ENCODE assay signal across 22 mouse cellular contexts in the genomic region with DNA sequence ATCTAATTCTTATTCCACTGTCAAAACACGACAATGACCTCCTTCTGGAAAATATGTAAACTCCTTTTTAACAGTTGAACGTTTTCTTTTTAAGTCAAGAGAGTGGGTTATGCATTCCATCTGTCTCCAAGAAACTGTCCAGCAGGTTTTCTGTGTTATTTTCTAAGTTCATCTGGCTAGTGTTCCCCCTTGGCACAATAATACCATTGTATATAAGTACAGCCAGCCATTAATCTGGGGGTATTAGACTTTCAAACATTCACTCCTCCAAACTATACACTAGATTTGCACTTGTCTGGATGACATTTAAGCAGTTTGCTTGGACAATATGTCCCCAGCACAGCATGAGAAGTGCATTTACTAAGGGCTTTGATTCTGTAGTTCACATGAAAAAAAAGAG.
DNase-seq lines count a peak whose midpoint lies in the region; ATAC-seq and TF ChIP-seq lines count a peak whose summit lies in the region.
"Had no signal": no experiment of that assay in that cellular context is flagged by ENCODE, and none has a peak within 500 bp of the region (broad histone marks: within the 10 kb centered on the region; RNA-seq: fewer than 3 reads in every experiment).

No protein-coding gene starts in this region.

- no peak overlapping the region for H3K27ac ChIP-seq in lung, embryonic 14.5 days (ENCODE audit: low read depth)
- no peak overlapping the region for H3K27ac ChIP-seq in intestine, embryonic 16.5 days (ENCODE audit: low read length)
- no peak overlapping the region for H3K27ac ChIP-seq in stomach, embryonic 16.5 days (ENCODE audit: low read length)
- H3K27ac ChIP-seq: embryonic facial prominence, embryonic 15.5 days; forebrain, embryonic 10.5 days; forebrain, embryonic 15.5 days; heart, adult 2 months; hindbrain, embryonic 10.5 days; hindbrain, embryonic 14.5 days had no signal

- no peak overlapping the region for H3K4me3 ChIP-seq in lung, embryonic 14.5 days (ENCODE audit: low read depth, low read length)
- no peak overlapping the region for H3K4me3 ChIP-seq in intestine, embryonic 16.5 days (ENCODE audit: low read length)
- no peak overlapping the region for H3K4me3 ChIP-seq in stomach, embryonic 16.5 days (replicated peaks; ENCODE audit: low read length)
- H3K4me3 ChIP-seq: embryonic facial prominence, embryonic 15.5 days; erythroblast, embryonic 14.5 days; forebrain, embryonic 10.5 days; forebrain, embryonic 15.5 days; heart, adult 2 months; heart, embryonic 12.5 days; hindbrain, embryonic 10.5 days had no signal

- no peaks in the 10 kb centered on the region for H3K9me3 ChIP-seq in lung, embryonic 14.5 days (ENCODE audit: low read depth, low read length)
- H3K9me3 ChIP-seq in intestine, embryonic 16.5 days (ENCODE audit: control insufficient read depth, low read length): no peaks in the 10 kb centered on the region
- H3K9me3 ChIP-seq in stomach, embryonic 16.5 days (replicated peaks; ENCODE audit: control insufficient read depth, low read length): no peaks in the 10 kb centered on the region
- H3K9me3 ChIP-seq: embryonic facial prominence, embryonic 15.5 days; forebrain, embryonic 10.5 days; forebrain, embryonic 15.5 days; heart, embryonic 12.5 days; hindbrain, embryonic 10.5 days had no signal

- H3K4me1 ChIP-seq in lung, embryonic 14.5 days (ENCODE audit: insufficient read depth): no peaks in the 10 kb centered on the region
- H3K4me1 ChIP-seq in intestine, embryonic 16.5 days (ENCODE audit: control insufficient read depth, insufficient read depth, low read length): no peaks in the 10 kb centered on the region
- H3K4me1 ChIP-seq in stomach, embryonic 16.5 days (ENCODE audit: control insufficient read depth, insufficient read depth, low read length): 0 out of 2 replicates have a peak, but pooled peaks cover 2% of the 10 kb centered on the region
- H3K4me1 ChIP-seq: embryonic facial prominence, embryonic 15.5 days; forebrain, embryonic 10.5 days; forebrain, embryonic 15.5 days; heart, embryonic 12.5 days; hindbrain, embryonic 10.5 days had no signal

- no peak for ATAC-seq in lung, embryonic 14.5 days (ENCODE audit: insufficient read depth)
- ATAC-seq in intestine, embryonic 16.5 days: 0 out of 2 replicates have a peak, but pooled peaks have one; percentile 50
- peak; percentile 92 for ATAC-seq in stomach, embryonic 16.5 days (ENCODE audit: insufficient read depth, low FRiP score)
- ATAC-seq: forebrain, embryonic 15.5 days had no signal

- WGBS in lung, embryonic 14.5 days: 6% methylated on average over 2 of the region's 2 CpGs
- WGBS in intestine, embryonic 16.5 days: 29% methylated on average over 2 of the region's 2 CpGs
- WGBS in stomach, embryonic 16.5 days: 19% methylated on average over 2 of the region's 2 CpGs

- TF ChIP-seq CTCF in lung, embryonic 14.5 days (IDR thresholded peaks at IDR 0.05; ENCODE audit: low read depth): no peak

- no peaks in the 10 kb centered on the region for H3K36me3 ChIP-seq in lung, embryonic 14.5 days (ENCODE audit: insufficient read depth)
- no peaks in the 10 kb centered on the region for H3K36me3 ChIP-seq in intestine, embryonic 16.5 days (ENCODE audit: control insufficient read depth, insufficient read depth, low read length)
- no peaks in the 10 kb centered on the region for H3K36me3 ChIP-seq in stomach, embryonic 16.5 days (ENCODE audit: control insufficient read depth, insufficient read depth, low read length)
- H3K36me3 ChIP-seq: embryonic facial prominence, embryonic 15.5 days; forebrain, embryonic 10.5 days; forebrain, embryonic 15.5 days; heart, embryonic 12.5 days; hindbrain, embryonic 10.5 days had no signal

- no peak overlapping the region for H3K4me2 ChIP-seq in lung, embryonic 14.5 days
- no peak overlapping the region for H3K4me2 ChIP-seq in intestine, embryonic 16.5 days (ENCODE audit: low read depth, low read length)
- no peak overlapping the region for H3K4me2 ChIP-seq in stomach, embryonic 16.5 days (ENCODE audit: low read depth, low read length)
- H3K4me2 ChIP-seq: embryonic facial prominence, embryonic 15.5 days; forebrain, embryonic 15.5 days; heart, embryonic 12.5 days; hindbrain, embryonic 14.5 days had no signal

- H3K27me3 ChIP-seq in lung, embryonic 14.5 days (ENCODE audit: insufficient read depth, low read length): no peaks in the 10 kb centered on the region
- no peaks in the 10 kb centered on the region for H3K27me3 ChIP-seq in intestine, embryonic 16.5 days (replicated peaks; ENCODE audit: control insufficient read depth, insufficient read depth, low read length)
- no peaks in the 10 kb centered on the region for H3K27me3 ChIP-seq in stomach, embryonic 16.5 days (ENCODE audit: control insufficient read depth, insufficient read depth, low read length)
- H3K27me3 ChIP-seq: embryonic facial prominence, embryonic 15.5 days; forebrain, embryonic 15.5 days; heart, embryonic 12.5 days had no signal

- peak; percentile 3 for DNase-seq in embryo, embryonic 11 days
- DNase-seq in embryo, embryonic 9.5 days (ENCODE audit: extremely low spot score): no peak
- DNase-seq in lung, embryonic 14.5 days: peak; percentile 31
- no peak for DNase-seq in lung, postnatal 25 days (ENCODE audit: low spot score)
- no peak for DNase-seq in MN1 (ENCODE audit: low spot score)
- no peak for DNase-seq in adrenal gland, adult 2 months
- DNase-seq: adrenal gland, adult 8-10 months; cerebellum, adult 11-12 months; cerebellum, adult 9-10 months; cerebellum, postnatal 25 days; gastrocnemius, postnatal 14 days; heart, adult 2 months; kidney, adult 11 months had no signal

- H3K9ac ChIP-seq in lung, embryonic 14.5 days: no peak overlapping the region
- H3K9ac ChIP-seq in intestine, embryonic 16.5 days (ENCODE audit: low read depth, low read length): no peak overlapping the region
- H3K9ac ChIP-seq in stomach, embryonic 16.5 days (ENCODE audit: low read length): no peak overlapping the region
- H3K9ac ChIP-seq: embryonic facial prominence, embryonic 15.5 days; forebrain, embryonic 15.5 days; heart, embryonic 12.5 days; hindbrain, embryonic 14.5 days had no signal

Comparison
In these comparisons a context has a peak if more than half of its experiments do, and no peak if none do; other contexts are left out.
1. DNase-seq: peak in embryo, embryonic 11 days (single experiment) and lung, embryonic 14.5 days (single experiment); none in embryo, embryonic 9.5 days (single experiment), lung, postnatal 25 days (single experiment), MN1 (single experiment) and adrenal gland, adult 2 months (single experiment).